Mouse (Mus musculus): ENCODE results near the gene Nmt1. TPM values are rescaled to one million over a fixed set of nuclear protein-coding genes. Genes with fewer than 3 reads are reported as not detected.

The Nmt1 gene
- polyA plus RNA-seq, 1 experiment from 2014 or later, result 50.5 TPM

GRCm38 (mm10) chr11:103033030-103033429, 5.0 kb downstream of the Nmt1 start:
- ATAC-seq (no peak), DNase-seq (ENCODE audit: low spot score) (no peak)
- H3K9ac ChIP-seq (replicated peaks; ENCODE audit: low read depth), result no peak overlapping the region
- H3K4me3 ChIP-seq (ENCODE audit: low read depth, low read length), result no peak overlapping the region
- no peaks in the 10 kb centered on the region for H3K36me3 ChIP-seq (ENCODE audit: insufficient read depth, low read length)
- H3K27me3 ChIP-seq (replicated peaks; ENCODE audit: insufficient read depth, low read length), result no peaks in the 10 kb centered on the region
- 89% methylated on average over 2 of the region's 3 CpGs for WGBS
- H3K4me2 ChIP-seq (replicated peaks; ENCODE audit: low read depth, low read length), result no peak overlapping the region
- H3K4me1 ChIP-seq (ENCODE audit: insufficient read depth, low read depth, low read length), result peaks cover 13% of the 10 kb centered on the region; the same call in 1 of the 2 replicates
- TF ChIP-seq EP300 (IDR thresholded peaks at IDR 0.05) (no peak), CTCF (IDR thresholded peaks at IDR 0.05) (no peak)
- H3K27ac ChIP-seq (ENCODE audit: low read length), result 0 out of 2 replicates have a peak overlapping the region, but pooled peaks have one; percentile 1
- H3K9me3 ChIP-seq (ENCODE audit: low read length), result no peaks in the 10 kb centered on the region

DNA sequence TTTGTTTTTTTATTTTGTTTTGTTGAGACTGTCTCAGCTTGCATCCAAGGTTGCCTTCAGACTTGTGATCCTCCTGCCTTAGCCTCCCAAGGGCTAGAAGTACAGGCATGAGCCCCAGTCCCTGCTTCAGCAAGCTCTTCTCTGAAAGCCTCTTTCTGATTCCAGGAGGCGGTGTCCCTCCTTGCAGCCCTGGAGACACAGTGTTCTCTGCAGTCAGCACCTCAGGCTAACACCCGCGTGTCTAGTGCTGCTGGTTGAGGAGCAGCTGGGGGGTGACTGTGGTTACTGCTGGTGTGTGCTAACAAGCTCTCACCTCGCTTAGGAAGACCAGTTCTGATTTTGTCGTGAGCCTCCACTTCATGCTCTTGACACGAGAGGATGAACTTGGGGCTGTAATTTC, 7.0 kb downstream of the Nmt1 start:
- H3K27ac ChIP-seq (ENCODE audit: low read length), result no peak overlapping the region
- H3K4me3 ChIP-seq (ENCODE audit: low read depth, low read length), result no peak overlapping the region
- no peak for ATAC-seq
- H3K36me3 ChIP-seq (ENCODE audit: insufficient read depth, low read length), result no peaks in the 10 kb centered on the region
- no peak for DNase-seq (ENCODE audit: low spot score)
- 0 out of 2 replicates have a peak, but pooled peaks cover 7% of the 10 kb centered on the region for H3K4me1 ChIP-seq (ENCODE audit: insufficient read depth, low read depth, low read length)
- TF ChIP-seq CTCF (IDR thresholded peaks at IDR 0.05) (no peak), EP300 (IDR thresholded peaks at IDR 0.05) (no peak)
- H3K4me2 ChIP-seq (replicated peaks; ENCODE audit: low read depth, low read length), result no peak overlapping the region
- H3K9ac ChIP-seq (replicated peaks; ENCODE audit: low read depth), result no peak overlapping the region
- H3K9me3 ChIP-seq (ENCODE audit: low read length), result no peaks in the 10 kb centered on the region
- no peaks in the 10 kb centered on the region for H3K27me3 ChIP-seq (replicated peaks; ENCODE audit: insufficient read depth, low read length)
- WGBS, result 62% methylated on average over 6 of the region's 6 CpGs

- Histone ChIP-seq H3K27me3 (replicated peaks; ENCODE audit: insufficient read depth, low read length) (no peaks in the 10 kb centered on the region), H3K4me3 (ENCODE audit: low read depth, low read length) (no peak overlapping the region), H3K4me2 (replicated peaks; ENCODE audit: low read depth, low read length) (no peak overlapping the region), H3K4me1 (ENCODE audit: insufficient read depth, low read depth, low read length) (0 out of 2 replicates have a peak, but pooled peaks cover under 1% of the 10 kb centered on the region), H3K27ac (ENCODE audit: low read length) (no peak overlapping the region), H3K9me3 (ENCODE audit: low read length) (no peaks in the 10 kb centered on the region), H3K36me3 (ENCODE audit: insufficient read depth, low read length) (no peaks in the 10 kb centered on the region), H3K9ac (replicated peaks; ENCODE audit: low read depth) (no peak overlapping the region)
- no peak for DNase-seq (ENCODE audit: low spot score)
- 83% methylated on average over 8 of the region's 8 CpGs for WGBS
- TF ChIP-seq EP300 (IDR thresholded peaks at IDR 0.05) (no peak), CTCF (IDR thresholded peaks at IDR 0.05) (no peak)
- ATAC-seq, result no peak
Observed at GRCm38 (mm10) chr11:103036881-103037465, 9.0 kb downstream of the Nmt1 start.

GRCm38 (mm10) chr11:103038037-103038436, 10.0 kb downstream of the Nmt1 start:
- no peak overlapping the region for H3K9ac ChIP-seq (replicated peaks; ENCODE audit: low read depth)
- no peaks in the 10 kb centered on the region for H3K9me3 ChIP-seq (ENCODE audit: low read length)
- H3K36me3 ChIP-seq (ENCODE audit: insufficient read depth, low read length), result no peaks in the 10 kb centered on the region
- no peaks in the 10 kb centered on the region for H3K27me3 ChIP-seq (replicated peaks; ENCODE audit: insufficient read depth, low read length)
- H3K27ac ChIP-seq (ENCODE audit: low read length), result no peak overlapping the region
- no peak overlapping the region for H3K4me2 ChIP-seq (replicated peaks; ENCODE audit: low read depth, low read length)
- no peak for TF ChIP-seq EP300 (IDR thresholded peaks at IDR 0.05)
- TF ChIP-seq CTCF (IDR thresholded peaks at IDR 0.05), result no peak
- no peaks in the 10 kb centered on the region for H3K4me1 ChIP-seq (ENCODE audit: insufficient read depth, low read depth, low read length)
- ATAC-seq, result no peak
- DNase-seq (ENCODE audit: low spot score), result no peak
- 81% methylated on average over 6 of the region's 6 CpGs for WGBS
- no peak overlapping the region for H3K4me3 ChIP-seq (ENCODE audit: low read depth, low read length)

DNA sequence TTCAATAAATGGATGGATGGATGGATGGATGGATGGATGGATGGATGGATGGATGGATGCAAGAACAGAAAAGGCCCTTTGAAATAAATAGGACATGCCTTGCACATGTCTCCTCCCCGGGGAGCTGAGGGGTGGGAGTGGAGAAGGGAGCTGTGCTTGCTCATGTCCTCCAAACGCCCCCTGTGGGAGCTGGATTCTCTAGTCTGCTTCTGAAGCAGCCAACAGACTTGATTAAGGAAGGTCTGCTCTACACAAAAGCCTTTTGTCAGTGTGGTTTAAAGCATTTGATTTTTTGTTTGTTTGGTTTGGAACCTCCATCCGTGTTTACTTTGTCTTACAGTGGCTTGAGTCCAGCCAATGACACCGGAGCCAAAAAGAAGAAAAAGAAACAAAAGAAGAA, 14.8 kb downstream of the Nmt1 start:
- Histone ChIP-seq H3K27ac (ENCODE audit: low read length) (no peak overlapping the region), H3K27me3 (replicated peaks; ENCODE audit: insufficient read depth, low read length) (no peaks in the 10 kb centered on the region), H3K36me3 (ENCODE audit: insufficient read depth, low read length) (peaks cover 7% of the 10 kb centered on the region; the same call in 1 of the 2 replicates), H3K4me3 (ENCODE audit: low read depth, low read length) (no peak overlapping the region), H3K9me3 (ENCODE audit: low read length) (no peaks in the 10 kb centered on the region), H3K9ac (replicated peaks; ENCODE audit: low read depth) (no peak overlapping the region), H3K4me2 (replicated peaks; ENCODE audit: low read depth, low read length) (no peak overlapping the region), H3K4me1 (ENCODE audit: insufficient read depth, low read depth, low read length) (no peaks in the 10 kb centered on the region)
- WGBS, result 70% methylated on average over 4 of the region's 4 CpGs
- DNase-seq (ENCODE audit: low spot score), result no peak
- ATAC-seq, result no peak
- no peak for TF ChIP-seq CTCF (IDR thresholded peaks at IDR 0.05)
- no peak for TF ChIP-seq EP300 (IDR thresholded peaks at IDR 0.05)

DNA sequence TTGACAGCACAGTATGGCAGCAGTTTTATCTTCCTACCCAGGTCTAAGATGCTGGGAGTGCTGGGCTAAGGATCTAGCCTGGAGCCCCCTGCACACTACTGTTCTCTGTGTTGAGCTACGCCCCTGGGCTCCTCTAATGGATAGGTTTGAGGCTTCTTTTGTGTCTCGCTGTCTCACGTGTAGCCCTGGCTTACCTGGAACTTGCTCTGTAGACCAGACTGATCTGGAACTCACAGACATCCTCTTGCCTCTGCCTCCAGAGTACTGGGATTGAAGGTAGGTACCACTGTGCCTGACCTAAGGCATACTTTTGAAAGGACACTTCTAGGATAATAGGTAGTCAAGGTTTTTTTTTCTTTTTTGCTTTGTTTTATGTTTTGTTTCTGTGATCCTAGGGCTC, 16.0 kb downstream of the Nmt1 start:
- H3K27ac ChIP-seq (ENCODE audit: low read length), result no peak overlapping the region
- H3K4me2 ChIP-seq (replicated peaks; ENCODE audit: low read depth, low read length), result no peak overlapping the region
- 98% methylated on average over 3 of the region's 3 CpGs for WGBS
- DNase-seq (ENCODE audit: low spot score) (no peak), ATAC-seq (no peak)
- H3K4me1 ChIP-seq (ENCODE audit: insufficient read depth, low read depth, low read length), result no peaks in the 10 kb centered on the region
- TF ChIP-seq EP300 (IDR thresholded peaks at IDR 0.05), result no peak
- H3K4me3 ChIP-seq (ENCODE audit: low read depth, low read length), result no peak overlapping the region
- peaks cover 7% of the 10 kb centered on the region; the same call in 1 of the 2 replicates for H3K36me3 ChIP-seq (ENCODE audit: insufficient read depth, low read length)
- no peaks in the 10 kb centered on the region for H3K27me3 ChIP-seq (replicated peaks; ENCODE audit: insufficient read depth, low read length)
- H3K9ac ChIP-seq (replicated peaks; ENCODE audit: low read depth), result no peak overlapping the region
- no peaks in the 10 kb centered on the region for H3K9me3 ChIP-seq (ENCODE audit: low read length)
